Mouse (Mus musculus) intestine, embryonic 14.5 days (tissue): ENCODE measurements around the gene Mxra8. TPM values are rescaled to one million over a fixed set of nuclear protein-coding genes. Genes with fewer than 3 reads are reported as not detected.

Experiments
- ATAC-seq: fragments of 200-750 bp; cut with Nextera tagmentation; replicated peaks from 2 replicates; pipeline ENCODE4 v1.8.0; 2017; ENCODE audit warnings: low read depth, moderate number of reproducible peaks, moderate TSS enrichment, moderate library complexity; ENCODE audit not compliant: low FRiP score, low TSS enrichment
- DNase-seq: peaks from one replicate; pipeline ENCODE4 v3.0.0-alpha.2; 2018; ENCODE audit warnings: low spot score
- H3K27ac ChIP-seq: fragments of 300-500 bp; sonication (generic); 2 replicates; pipeline ENCODE4 v1.5.1; 2014; ENCODE audit warnings: low read depth, mild to moderate bottlenecking, control low read depth
- H3K27me3 ChIP-seq: fragments of 300-500 bp; sonication (generic); replicated peaks from 2 replicates; pipeline ENCODE4 v1.6.1; 2014; ENCODE audit warnings: low read length, control low read depth; ENCODE audit not compliant: control insufficient read depth, insufficient read depth
- H3K36me3 ChIP-seq: fragments of 300-500 bp; sonication (generic); 2 replicates; pipeline ENCODE4 v1.6.1; 2014; ENCODE audit warnings: low read length, control low read depth; ENCODE audit not compliant: control insufficient read depth, insufficient read depth
- H3K4me1 ChIP-seq: fragments of 300-500 bp; sonication (generic); replicated peaks from 2 replicates; pipeline ENCODE4 v1.6.1; 2014; ENCODE audit warnings: low read length, control low read depth, mixed read lengths; ENCODE audit not compliant: control insufficient read depth, insufficient read depth
- H3K4me2 ChIP-seq: fragments of 300-500 bp; sonication (generic); 2 replicates; pipeline ENCODE4 v1.6.1; 2014; ENCODE audit warnings: low read length
- H3K4me3 ChIP-seq: fragments of 300-500 bp; sonication (generic); 2 replicates; pipeline ENCODE4 v1.5.1; 2014; ENCODE audit warnings: low read depth, low read length, control low read depth, mixed read lengths
- H3K9ac ChIP-seq: fragments of 300-500 bp; sonication (generic); 2 replicates; pipeline ENCODE4 v1.6.1; 2014; ENCODE audit warnings: mild to moderate bottlenecking, low read length
- H3K9me3 ChIP-seq: fragments of 300-500 bp; sonication (generic); 2 replicates; pipeline ENCODE4 v1.6.1; 2016; ENCODE audit warnings: low read length, control low read depth; ENCODE audit not compliant: control insufficient read depth
- WGBS: fragments of 180-500 bp; shearing (Covaris S2); extraction: QIAGEN DNeasy Blood & Tissue Kit; methylation state at CpG from one replicate; pipeline ENCODE4 v1.1.7; 2014; 5-methylcytosine and 5-hydroxymethylcytosine counted together
- polyA plus RNA-seq: library from polyadenylated mRNA; unstranded; fragments of >200 nt; fragmentation: Nextera tagmentation; extraction: Ambion mirVana; gene quantifications from 2 replicates; pipeline ENCODE4 v1.2.1, GENCODE M21; 2014

The Mxra8 gene
- polyA plus RNA-seq, 1 experiment from 2014 or later, result 60.0 TPM

DNA sequence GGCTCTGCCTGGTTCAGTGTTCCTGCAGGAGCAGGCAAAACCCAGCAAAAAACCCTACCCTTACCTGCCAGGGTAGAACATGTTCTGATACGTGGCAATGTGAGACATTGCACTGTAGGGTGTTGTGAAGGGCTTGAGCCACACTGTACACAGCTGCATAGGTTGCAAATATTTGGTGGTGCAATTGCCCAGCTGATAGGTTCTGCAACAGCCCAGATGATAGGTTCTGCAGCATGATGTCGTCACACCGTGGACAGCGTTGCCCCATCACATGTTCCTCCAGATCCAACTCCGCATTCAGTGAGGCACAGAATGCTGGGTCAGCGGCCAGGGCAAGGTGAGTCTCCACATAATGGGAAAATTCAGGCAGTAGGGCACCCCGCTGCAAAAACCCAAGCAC, 22.3 kb downstream of the Mxra8 start:
- Histone ChIP-seq H3K4me1 (no peaks in the 10 kb centered on the region), H3K9ac (no peak overlapping the region), H3K27me3 (no peaks in the 10 kb centered on the region), H3K4me3 (no peak overlapping the region), H3K36me3 (peaks cover 49% of the 10 kb centered on the region), H3K9me3 (no peaks in the 10 kb centered on the region), H3K27ac (no peak overlapping the region), H3K4me2 (no peak overlapping the region)
- ATAC-seq (no peak), DNase-seq (no peak)
- 90% methylated on average over 7 of the region's 7 CpGs for WGBS

DNA sequence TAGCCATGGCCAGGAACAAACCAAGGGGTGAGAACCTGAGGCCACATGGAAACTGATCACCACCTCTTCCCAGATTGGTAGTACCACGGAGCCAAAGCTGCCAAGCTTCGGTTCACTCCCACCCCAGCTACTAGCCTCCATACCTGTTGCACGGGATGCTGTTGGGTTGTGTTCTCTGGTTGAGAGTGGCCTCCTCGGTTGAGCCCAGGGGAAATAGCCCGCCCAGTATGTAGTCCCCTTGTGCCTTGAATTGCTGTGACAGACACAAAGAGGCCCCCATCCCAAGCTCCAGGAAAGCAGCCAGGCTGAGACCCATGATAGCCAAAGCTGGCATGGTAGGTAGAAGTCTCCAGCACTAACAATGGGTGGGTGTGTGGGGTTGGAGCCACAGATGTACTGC, 23.5 kb downstream of the Mxra8 start, which contains the start of gene Tas1r3:
Tas1r3 (minus strand) TSS at position 362 of the 400 bp plus-strand sequence.
- ATAC-seq (no peak), DNase-seq (no peak)
- no peak within 1 kb of the TSS for H3K9ac ChIP-seq
- no peak within 1 kb of the TSS for H3K4me3 ChIP-seq
- H3K4me2 ChIP-seq, result no peak within 1 kb of the TSS
- H3K4me1 ChIP-seq, result peaks cover under 1% of the 10 kb centered on the region; the same call in 1 of the 2 replicates
- no peaks in the 10 kb centered on the region for H3K27me3 ChIP-seq
- no peak within 1 kb of the TSS for H3K27ac ChIP-seq
- H3K9me3 ChIP-seq, result no peaks in the 10 kb centered on the region
- 78% methylated on average over 5 of the region's 5 CpGs for WGBS
- H3K36me3 ChIP-seq, result peaks cover 45% of the 10 kb centered on the region

DNA sequence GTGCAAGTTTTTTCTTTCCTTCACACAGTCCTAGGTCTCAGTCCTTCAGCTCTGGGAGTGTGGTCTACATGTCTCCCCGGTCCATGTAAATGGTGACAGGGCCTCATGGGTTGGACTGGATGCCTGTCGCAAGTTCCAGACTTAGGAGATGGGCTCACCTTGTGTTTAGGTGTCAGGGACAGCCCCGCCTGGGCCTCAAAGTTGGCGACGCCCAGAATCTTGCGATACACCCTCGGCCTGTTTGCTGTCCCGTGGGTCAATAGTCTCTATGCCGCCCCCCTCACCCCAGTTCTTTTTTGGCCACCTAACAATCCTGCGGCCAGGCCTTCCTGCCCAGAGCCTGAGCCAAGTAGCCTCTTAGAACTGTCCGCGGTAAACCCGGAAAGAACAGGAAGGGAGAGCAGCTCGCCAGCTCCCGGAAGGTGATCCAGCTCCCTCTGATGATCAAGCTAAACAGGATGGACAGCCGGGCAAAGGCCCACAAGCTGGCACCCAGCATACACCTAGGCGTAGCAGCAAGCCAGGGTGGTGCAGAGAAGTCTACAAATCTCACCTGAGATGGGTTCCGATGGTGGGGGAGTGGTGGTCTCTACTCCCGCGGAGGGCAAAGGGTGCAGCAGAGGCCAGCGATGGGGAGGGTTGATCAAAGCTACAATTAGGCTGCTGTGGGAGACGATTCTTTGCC, 29.3 kb downstream of the Mxra8 start:
- no peak for DNase-seq
- Histone ChIP-seq H3K4me3 (peak overlapping the region; percentile 73), H3K9ac (peak overlapping the region; percentile 66), H3K36me3 (peaks cover 41% of the 10 kb centered on the region), H3K27me3 (no peaks in the 10 kb centered on the region), H3K27ac (no peak overlapping the region), H3K9me3 (no peaks in the 10 kb centered on the region), H3K4me2 (peak overlapping the region; percentile 88), H3K4me1 (peaks cover 17% of the 10 kb centered on the region)
- ATAC-seq, result peak; percentile 47
- WGBS, result 8% methylated on average over 22 of the region's 22 CpGs

DNA sequence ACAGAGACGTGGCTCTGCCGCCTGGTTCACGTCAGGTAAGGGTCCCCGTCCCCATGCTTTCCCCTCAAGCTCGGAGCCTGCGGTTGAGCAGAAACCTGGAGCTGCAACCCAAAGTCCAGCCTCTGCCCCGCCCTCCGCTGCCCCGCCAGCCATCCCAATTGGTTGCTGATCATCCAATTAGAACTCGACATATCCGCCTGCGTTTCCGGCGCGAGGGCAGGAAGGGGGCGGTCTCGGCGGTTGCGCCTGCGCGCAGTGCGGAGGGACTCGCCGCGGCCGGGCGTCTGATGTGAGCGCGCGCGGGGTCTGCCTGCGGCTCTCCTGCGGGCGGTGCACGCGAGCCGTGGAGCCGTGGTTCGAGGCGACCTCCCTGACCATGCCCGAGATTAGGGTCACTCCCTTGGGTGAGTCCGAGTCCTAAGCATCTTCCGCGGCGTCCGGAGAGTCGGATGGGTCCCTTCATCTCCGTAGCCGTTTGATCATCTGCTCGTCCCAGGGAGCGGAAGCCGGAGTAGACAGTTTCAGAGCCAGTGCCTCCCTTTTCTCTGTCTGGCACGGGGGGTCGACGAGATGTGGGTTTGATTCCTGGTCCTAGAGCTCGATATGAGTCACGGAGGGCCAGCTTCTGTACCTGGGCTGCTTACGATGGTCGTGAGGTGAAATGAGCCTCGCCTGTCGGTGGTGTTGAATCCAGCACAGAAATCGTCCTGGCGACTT, 30.0 kb downstream of the Mxra8 start, which contains the start of the genes Cptp and Ints11:
Cptp (minus strand) TSS at position 124 of the 717 bp plus-strand sequence.
Ints11 (plus strand) TSS at position 230 of the 717 bp plus-strand sequence.
- Histone ChIP-seq H3K4me3 (peak within 1 kb of the TSS; percentile 73), H3K27me3 (no peaks in the 10 kb centered on the region), H3K4me2 (peak within 1 kb of the TSS; percentile 88), H3K9ac (peak within 1 kb of the TSS; percentile 71), H3K4me1 (peaks cover 17% of the 10 kb centered on the region), H3K9me3 (no peaks in the 10 kb centered on the region), H3K27ac (peak within 1 kb of the TSS; percentile 54), H3K36me3 (peaks cover 47% of the 10 kb centered on the region)
- DNase-seq (peak; percentile 94), ATAC-seq (peak; percentile 94)
- under 1% methylated on average over 63 of the region's 63 CpGs for WGBS

DNA sequence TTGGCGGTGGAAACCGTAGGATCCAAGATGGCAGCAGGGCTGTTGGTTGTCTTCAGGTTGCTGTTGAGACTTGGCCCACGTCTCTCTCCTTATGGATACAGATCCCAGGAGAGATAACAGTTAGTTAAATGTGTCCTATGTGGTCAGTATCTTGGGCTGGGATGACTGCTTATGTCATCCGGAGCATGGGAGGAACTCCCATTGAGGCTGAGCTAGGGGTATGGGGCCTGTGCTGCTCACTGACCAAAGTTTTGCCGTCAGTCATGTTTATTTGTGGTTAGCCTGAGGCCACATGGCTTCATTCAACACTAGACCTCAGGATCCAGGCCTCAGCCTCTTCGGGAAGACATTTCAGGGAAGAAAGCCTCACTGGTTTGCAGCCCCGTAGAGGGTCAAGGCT, 31.9 kb downstream of the Mxra8 start:
- no peak for ATAC-seq
- no peak for DNase-seq
- H3K4me2 ChIP-seq, result no peak overlapping the region
- WGBS, result 83% methylated on average over 7 of the region's 7 CpGs
- H3K27me3 ChIP-seq, result no peaks in the 10 kb centered on the region
- no peak overlapping the region for H3K27ac ChIP-seq
- no peaks in the 10 kb centered on the region for H3K9me3 ChIP-seq
- H3K4me1 ChIP-seq, result peaks cover 17% of the 10 kb centered on the region
- peaks cover 50% of the 10 kb centered on the region for H3K36me3 ChIP-seq
- no peak overlapping the region for H3K4me3 ChIP-seq
- no peak overlapping the region for H3K9ac ChIP-seq

DNA sequence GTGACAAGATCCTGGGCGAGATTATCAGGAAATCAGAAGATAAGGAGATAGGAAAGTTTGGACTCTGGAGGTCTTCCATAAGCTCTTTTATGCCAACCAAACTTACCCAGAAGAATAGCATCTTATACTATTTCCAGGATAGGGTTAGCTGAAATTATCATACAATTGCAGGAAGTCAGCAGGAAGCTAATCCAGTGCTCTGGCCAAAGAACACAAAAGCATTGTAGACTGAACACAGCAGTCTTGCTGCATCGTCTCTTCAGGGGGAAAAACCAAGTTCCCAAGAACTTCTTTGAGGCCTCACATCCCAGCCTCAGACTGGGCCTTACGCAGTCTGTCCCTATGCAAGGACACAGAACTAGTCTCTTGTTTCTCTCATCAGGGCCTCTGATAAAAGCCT, 44.1 kb downstream of the Mxra8 start:
- DNase-seq (no peak), ATAC-seq (no peak)
- no peak overlapping the region for H3K4me2 ChIP-seq
- no peak overlapping the region for H3K4me3 ChIP-seq
- H3K9me3 ChIP-seq, result no peaks in the 10 kb centered on the region
- no peaks in the 10 kb centered on the region for H3K4me1 ChIP-seq
- peaks cover 56% of the 10 kb centered on the region for H3K36me3 ChIP-seq
- no peak overlapping the region for H3K9ac ChIP-seq
- H3K27me3 ChIP-seq, result no peaks in the 10 kb centered on the region
- peak overlapping the region; percentile 34 for H3K27ac ChIP-seq
- WGBS, result 77% methylated on average over 3 of the region's 3 CpGs

DNA sequence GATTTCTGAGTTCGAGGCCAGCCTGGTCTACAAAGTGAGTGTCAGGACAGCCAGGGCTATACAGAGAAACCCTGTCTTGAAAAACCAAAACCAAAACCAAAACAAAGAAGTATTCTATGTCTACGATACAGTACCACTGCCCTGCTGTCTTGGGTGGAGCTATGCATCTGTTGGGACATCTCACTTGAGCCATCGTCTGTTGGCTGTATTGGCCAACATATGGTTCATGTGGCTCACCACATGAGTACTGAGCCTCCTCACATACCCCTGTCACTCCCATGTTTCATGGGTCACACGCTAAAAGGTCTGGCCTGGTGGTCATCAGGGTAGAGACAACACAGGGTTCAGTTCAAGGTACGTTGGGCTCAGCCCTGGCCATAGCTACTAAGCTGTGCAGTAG, 46.9 kb downstream of the Mxra8 start:
- H3K27ac ChIP-seq, result no peak overlapping the region
- 90% methylated on average over 5 of the region's 5 CpGs for WGBS
- no peaks in the 10 kb centered on the region for H3K9me3 ChIP-seq
- DNase-seq (no peak), ATAC-seq (no peak)
- H3K36me3 ChIP-seq, result peaks cover 66% of the 10 kb centered on the region
- H3K27me3 ChIP-seq, result no peaks in the 10 kb centered on the region
- no peak overlapping the region for H3K4me3 ChIP-seq
- H3K9ac ChIP-seq, result no peak overlapping the region
- peaks cover 7% of the 10 kb centered on the region for H3K4me1 ChIP-seq
- H3K4me2 ChIP-seq, result no peak overlapping the region

DNA sequence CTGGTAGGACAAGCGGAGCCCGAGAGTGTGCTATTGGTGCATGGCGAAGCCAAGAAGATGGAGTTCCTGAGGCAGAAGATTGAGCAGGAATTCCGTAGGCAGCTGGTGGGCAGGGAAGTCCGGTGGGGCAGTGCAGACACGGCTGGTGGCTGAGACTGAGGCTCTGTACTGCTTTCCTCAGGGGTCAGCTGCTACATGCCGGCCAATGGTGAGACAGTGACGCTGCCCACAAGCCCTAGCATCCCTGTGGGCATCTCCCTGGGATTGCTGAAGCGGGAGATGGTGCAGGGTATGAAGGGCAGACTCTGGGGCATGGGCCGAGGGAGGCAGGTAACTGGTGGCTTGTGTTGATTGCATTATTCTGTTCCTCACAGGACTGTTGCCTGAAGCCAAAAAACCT, 48.2 kb downstream of the Mxra8 start:
- H3K4me3 ChIP-seq, result no peak overlapping the region
- H3K9ac ChIP-seq, result no peak overlapping the region
- peaks cover 60% of the 10 kb centered on the region for H3K36me3 ChIP-seq
- H3K27me3 ChIP-seq, result no peaks in the 10 kb centered on the region
- peaks cover 8% of the 10 kb centered on the region for H3K4me1 ChIP-seq
- H3K27ac ChIP-seq, result no peak overlapping the region
- ATAC-seq (no peak), DNase-seq (no peak)
- 90% methylated on average over 10 of the region's 10 CpGs for WGBS
- H3K9me3 ChIP-seq, result no peaks in the 10 kb centered on the region
- H3K4me2 ChIP-seq, result no peak overlapping the region
